In the genomic region with DNA sequence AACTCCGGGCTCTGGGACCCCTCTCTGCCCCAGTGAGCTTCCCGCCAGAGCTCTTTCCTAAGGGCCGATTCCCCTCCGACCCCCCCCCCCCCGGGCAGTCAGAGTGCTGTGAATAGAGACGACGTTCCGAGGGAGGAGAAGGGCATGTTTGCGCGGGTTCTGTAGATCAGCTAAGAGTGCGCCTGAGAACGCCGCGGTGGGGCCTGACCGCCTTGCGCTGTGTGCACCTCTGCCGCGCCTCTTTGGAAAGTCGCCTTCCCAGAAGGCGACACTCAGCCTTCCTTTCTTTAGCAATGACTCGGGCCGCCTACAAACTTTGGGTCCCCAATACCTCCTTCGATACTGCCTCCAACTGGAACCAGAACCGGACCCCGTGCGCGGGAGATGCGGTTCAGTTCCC, we compare ENCODE assay signal across 11 mouse cellular contexts. TPM values are rescaled to one million over a fixed set of nuclear protein-coding genes. Genes with fewer than 3 reads are reported as not detected.
DNase-seq lines count a peak whose midpoint lies in the region; ATAC-seq and TF ChIP-seq lines count a peak whose summit lies in the region.
"Had no signal": no experiment of that assay in that cellular context is flagged by ENCODE, and none has a peak within 500 bp of the region (broad histone marks: within the 10 kb centered on the region; RNA-seq: fewer than 3 reads in every experiment).

No protein-coding gene starts in this region.

- DNase-seq in kidney, postnatal 25 days: no peak
- DNase-seq in ES-E14 (ENCODE audit: low read depth, low spot score): no peak
- no peak for DNase-seq in embryonic facial prominence, embryonic 11.5 days (ENCODE audit: low spot score)
- no peak for DNase-seq in adrenal gland, postnatal 10 days
- DNase-seq in urinary bladder, postnatal 14 days (ENCODE audit: low spot score): no peak
- DNase-seq: adrenal gland, postnatal 14 days; cerebellum, adult 9-11 months had no signal

- no peaks in the 10 kb centered on the region for H3K9me3 ChIP-seq in kidney, embryonic 15.5 days (replicated peaks)
- H3K9me3 ChIP-seq in ES-E14 (ENCODE audit: control insufficient read depth, insufficient read depth, low read depth, low read length): no peaks in the 10 kb centered on the region
- no peaks in the 10 kb centered on the region for H3K9me3 ChIP-seq in embryonic facial prominence, embryonic 11.5 days (replicated peaks; ENCODE audit: control insufficient read depth, low read length)
- H3K9me3 ChIP-seq in liver, embryonic 12.5 days (replicated peaks): no peaks in the 10 kb centered on the region
- H3K9me3 ChIP-seq: midbrain, embryonic 12.5 days had no signal

- 0 out of 2 replicates have a peak overlapping the region, but pooled peaks have one; percentile 56 for H3K27ac ChIP-seq in kidney, embryonic 15.5 days
- no peak overlapping the region for H3K27ac ChIP-seq in ES-E14 (ENCODE audit: insufficient read depth, low read depth, low read length, poor library complexity, severe bottlenecking)
- no peak overlapping the region for H3K27ac ChIP-seq in embryonic facial prominence, embryonic 11.5 days (replicated peaks; ENCODE audit: low read depth, low read length)
- H3K27ac ChIP-seq in liver, embryonic 12.5 days: no peak overlapping the region
- H3K27ac ChIP-seq: midbrain, embryonic 12.5 days had no signal

- peak overlapping the region; percentile 50 for H3K4me2 ChIP-seq in kidney, embryonic 15.5 days
- H3K4me2 ChIP-seq in embryonic facial prominence, embryonic 11.5 days (ENCODE audit: low read depth, low read length): no peak overlapping the region; the same call in 1 of the 2 replicates
- peak overlapping the region; percentile 36 for H3K4me2 ChIP-seq in liver, embryonic 12.5 days
- H3K4me2 ChIP-seq: midbrain, embryonic 12.5 days had no signal

- 7% methylated on average over 27 of the region's 28 CpGs for WGBS in kidney, embryonic 15.5 days
- WGBS in embryonic facial prominence, embryonic 11.5 days: 8% methylated on average over 27 of the region's 28 CpGs
- 7% methylated on average over 28 of the region's 28 CpGs for WGBS in liver, embryonic 12.5 days (ENCODE audit: insufficient replicate concordance)

- ATAC-seq in kidney, embryonic 15.5 days (replicated peaks; ENCODE audit: low FRiP score): no peak
- ATAC-seq in embryonic facial prominence, embryonic 11.5 days (replicated peaks; ENCODE audit: insufficient number of reproducible peaks, low FRiP score, low TSS enrichment, low read depth): no peak
- ATAC-seq in liver, embryonic 12.5 days: no peak

- no peaks in the 10 kb centered on the region for H3K36me3 ChIP-seq in kidney, embryonic 15.5 days
- H3K36me3 ChIP-seq in ES-E14 (ENCODE audit: control insufficient read depth, insufficient read depth, low read length, poor library complexity, severe bottlenecking): no peaks in the 10 kb centered on the region
- H3K36me3 ChIP-seq in embryonic facial prominence, embryonic 11.5 days (replicated peaks; ENCODE audit: control insufficient read depth, insufficient read depth, low read depth, low read length): no peaks in the 10 kb centered on the region
- H3K36me3 ChIP-seq in liver, embryonic 12.5 days: no peaks in the 10 kb centered on the region
- H3K36me3 ChIP-seq: midbrain, embryonic 12.5 days had no signal

- H3K4me3 ChIP-seq in kidney, embryonic 15.5 days (replicated peaks): peak overlapping the region; percentile 36
- peak overlapping the region; percentile 46 to 55 for H3K4me3 ChIP-seq in ES-E14 (ENCODE audit: insufficient read depth in 1 of 2, low read depth in 1 of 2, low read length in 2 of 2, poor library complexity in 1 of 2, severe bottlenecking in 1 of 2)
- 0 out of 2 replicates have a peak overlapping the region, but pooled peaks have one; percentile 10 for H3K4me3 ChIP-seq in embryonic facial prominence, embryonic 11.5 days (ENCODE audit: low read depth, low read length)
- H3K4me3 ChIP-seq in liver, embryonic 12.5 days: peak overlapping the region; percentile 16; the same call in 1 of the 2 replicates
- H3K4me3 ChIP-seq: midbrain, embryonic 12.5 days had no signal

- in situ Hi-C loops in ES-E14 (cut with MboI; ENCODE audit: low sequenced_read_pairs in 2 of 2, unreplicated experiment in 2 of 2): no loop called here

- peak overlapping the region; percentile 27; the same call in 1 of the 2 replicates for H3K9ac ChIP-seq in kidney, embryonic 15.5 days
- peak overlapping the region; percentile 29; the same call in 1 of the 2 replicates for H3K9ac ChIP-seq in ES-E14 (ENCODE audit: insufficient read depth, low read depth, low read length, poor library complexity, severe bottlenecking)
- no peak overlapping the region for H3K9ac ChIP-seq in embryonic facial prominence, embryonic 11.5 days (replicated peaks; ENCODE audit: low read length)
- H3K9ac ChIP-seq in liver, embryonic 12.5 days: no peak overlapping the region
- H3K9ac ChIP-seq: midbrain, embryonic 12.5 days had no signal

- H3K4me1 ChIP-seq in kidney, embryonic 15.5 days: peaks cover 51% of the 10 kb centered on the region
- peaks cover 0 to 19% of the 10 kb centered on the region in 2 experiments; a peak in 1 of 4 replicates for H3K4me1 ChIP-seq in ES-E14 (ENCODE audit: control insufficient read depth in 2 of 2, insufficient read depth in 2 of 2, low read length in 2 of 2, poor library complexity in 1 of 2)
- H3K4me1 ChIP-seq in embryonic facial prominence, embryonic 11.5 days (ENCODE audit: control insufficient read depth, insufficient read depth, low read length): peaks cover 9% of the 10 kb centered on the region
- peaks cover 65% of the 10 kb centered on the region for H3K4me1 ChIP-seq in liver, embryonic 12.5 days

- peaks cover 72% of the 10 kb centered on the region for H3K27me3 ChIP-seq in kidney, embryonic 15.5 days
- H3K27me3 ChIP-seq in embryonic facial prominence, embryonic 11.5 days (ENCODE audit: control insufficient read depth, insufficient read depth, low read length): peaks cover 62% of the 10 kb centered on the region
- H3K27me3 ChIP-seq in liver, embryonic 12.5 days (replicated peaks): peaks cover 74% of the 10 kb centered on the region

TF ChIP-seq in ES-E14, 5 proteins besides CTCF, POLR2A, EP300 and RAD21:
- TF ChIP-seq CHD2 (IDR thresholded peaks at IDR 0.05; ENCODE audit: low read depth, low read length) (no peak), ZNF384 (IDR thresholded peaks at IDR 0.05; ENCODE audit: low read depth, low read length) (no peak), HCFC1 (IDR thresholded peaks at IDR 0.05; ENCODE audit: borderline replicate concordance, insufficient read depth, low read length) (no peak), MAFK (IDR thresholded peaks at IDR 0.05; ENCODE audit: insufficient read depth, low read depth, low read length) (no peak), ZC3H11A (IDR thresholded peaks at IDR 0.05; ENCODE audit: borderline replicate concordance, low read depth, low read length) (no peak)

RNA-seq across cellular contexts. Expression of gene Amn, which starts 0.5 kb away (rescaled TPM):
- 43.7 and 43.9 TPM in 2 replicates for polyA plus RNA-seq in kidney, embryonic 15.5 days (2015; fragmentation: Nextera tagmentation; extraction: Ambion mirVana)
- total RNA-seq in ES-E14 (2012; rRNA removed): 9.3 and 15.5 TPM in 2 replicates
- 0.28 TPM in 1 of 2 replicates, not detected in the other for polyA plus RNA-seq in embryonic facial prominence, embryonic 11.5 days (2014; fragmentation: Nextera tagmentation; extraction: Ambion mirVana)
- polyA plus RNA-seq in liver, embryonic 12.5 days (2016; fragmentation: Nextera tagmentation; extraction: Ambion mirVana): 2.0 and 2.2 TPM in 2 replicates
- under 1 TPM in 1 of 2 experiments, not detected in 1; 0.27 TPM for total RNA-seq in adrenal gland, postnatal 10 days (2021)
- total RNA-seq: adrenal gland, postnatal 14 days; gastrocnemius, adult 8-10 months had no signal

Comparison
In these comparisons a context has a peak if more than half of its experiments do, and no peak if none do; other contexts are left out.
1. H3K9ac ChIP-seq: peak in kidney, embryonic 15.5 days (single experiment) and ES-E14 (single experiment); none in embryonic facial prominence, embryonic 11.5 days (single experiment) and liver, embryonic 12.5 days (single experiment).
2. RNA of gene Amn, which starts 0.5 kb away (polyA plus RNA-seq): 43.7 to 43.9 TPM in kidney, embryonic 15.5 days; 2.0 to 2.2 TPM in liver, embryonic 12.5 days and 0.28 TPM in embryonic facial prominence, embryonic 11.5 days; every median in the first group is over 10 times any median in the second.
3. Peak in every context shown above with its lines, with median percentiles within 50 percentile points of each other: H3K4me3 ChIP-seq.